Mouse (Mus musculus) lung, postnatal 14 days (tissue): ENCODE data around the gene Csde1.

Experiments used
- DNase-seq: peaks from one replicate; pipeline ENCODE4 v3.0.0; 2021

Gene Csde1

DNA sequence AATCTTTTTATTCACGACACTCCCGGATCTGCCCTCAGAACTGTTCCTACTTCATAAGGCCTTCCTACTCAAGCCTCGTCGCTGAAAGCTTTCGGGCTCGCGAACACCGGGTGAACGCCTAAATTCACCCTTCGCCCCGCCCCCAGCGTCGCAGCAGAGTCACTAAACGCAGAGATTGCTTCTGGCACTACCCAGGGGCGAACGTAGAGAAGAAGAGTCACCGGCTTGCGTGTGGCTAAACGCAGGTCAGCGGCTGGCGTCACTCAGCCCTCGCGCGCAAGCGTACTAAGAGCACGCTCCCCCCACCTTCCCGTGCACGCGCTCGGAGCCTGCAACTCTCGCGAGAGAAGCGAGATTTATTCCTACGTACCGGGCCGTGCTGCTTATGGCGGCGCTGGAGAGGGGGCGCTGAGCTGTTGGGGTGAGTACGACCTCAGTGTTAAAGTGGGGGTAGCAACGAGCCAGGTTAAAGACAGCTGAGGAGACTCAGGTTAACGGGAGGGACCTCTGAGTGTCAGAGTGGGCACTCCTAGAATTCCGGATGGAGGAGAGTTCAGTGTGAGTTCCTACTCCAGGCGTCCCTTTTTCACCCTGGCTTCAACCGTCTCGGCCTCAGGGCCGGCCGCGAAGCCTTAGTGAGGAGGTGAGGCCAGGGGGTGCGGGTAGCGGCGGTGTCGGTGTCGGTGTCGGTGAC lies at the start of gene Csde1:
Csde1 (plus strand) TSS at position 178 of the 694 bp plus-strand sequence.
- peak; percentile 97 for DNase-seq

DNA sequence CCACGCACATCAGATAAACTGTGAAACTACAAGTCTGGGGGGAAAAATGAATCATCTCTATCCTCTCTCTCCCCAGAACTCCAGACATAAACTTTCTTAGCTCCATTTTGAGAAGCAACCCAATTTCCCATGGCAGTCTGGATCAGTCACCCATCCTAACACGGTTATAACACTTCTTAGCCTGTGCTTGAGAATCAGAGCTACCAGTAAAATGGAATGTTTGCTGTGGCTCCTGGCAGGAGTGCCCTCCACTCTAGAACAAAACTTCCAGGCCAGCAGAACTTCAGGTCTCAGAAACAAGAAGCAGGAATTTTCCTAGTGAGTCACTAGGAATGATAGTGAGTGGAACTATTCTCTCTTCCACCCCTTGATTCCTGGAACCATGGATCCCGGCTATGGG lies 49.7 kb upstream of the Csde1 start:
- no peak for DNase-seq

DNA sequence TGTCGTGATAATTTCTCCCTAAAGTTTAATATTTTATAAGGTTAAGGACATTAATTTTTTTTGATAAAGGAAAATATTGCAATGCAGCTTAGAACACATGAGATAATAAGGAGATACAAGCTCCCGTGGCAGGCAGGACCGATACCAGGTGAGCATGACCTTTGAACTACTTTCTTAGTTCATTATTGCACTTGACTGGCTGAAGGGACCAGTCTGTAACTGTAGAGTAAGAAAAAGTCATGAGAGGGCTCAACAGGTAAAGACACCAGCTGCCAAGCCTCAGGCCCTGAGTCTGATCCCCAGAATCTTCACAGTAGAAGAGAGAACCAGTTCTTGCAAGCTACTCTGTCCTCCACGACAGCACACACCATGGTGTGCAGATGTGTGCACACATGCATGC lies 43.3 kb upstream of the Csde1 start:
- DNase-seq = no peak

DNA sequence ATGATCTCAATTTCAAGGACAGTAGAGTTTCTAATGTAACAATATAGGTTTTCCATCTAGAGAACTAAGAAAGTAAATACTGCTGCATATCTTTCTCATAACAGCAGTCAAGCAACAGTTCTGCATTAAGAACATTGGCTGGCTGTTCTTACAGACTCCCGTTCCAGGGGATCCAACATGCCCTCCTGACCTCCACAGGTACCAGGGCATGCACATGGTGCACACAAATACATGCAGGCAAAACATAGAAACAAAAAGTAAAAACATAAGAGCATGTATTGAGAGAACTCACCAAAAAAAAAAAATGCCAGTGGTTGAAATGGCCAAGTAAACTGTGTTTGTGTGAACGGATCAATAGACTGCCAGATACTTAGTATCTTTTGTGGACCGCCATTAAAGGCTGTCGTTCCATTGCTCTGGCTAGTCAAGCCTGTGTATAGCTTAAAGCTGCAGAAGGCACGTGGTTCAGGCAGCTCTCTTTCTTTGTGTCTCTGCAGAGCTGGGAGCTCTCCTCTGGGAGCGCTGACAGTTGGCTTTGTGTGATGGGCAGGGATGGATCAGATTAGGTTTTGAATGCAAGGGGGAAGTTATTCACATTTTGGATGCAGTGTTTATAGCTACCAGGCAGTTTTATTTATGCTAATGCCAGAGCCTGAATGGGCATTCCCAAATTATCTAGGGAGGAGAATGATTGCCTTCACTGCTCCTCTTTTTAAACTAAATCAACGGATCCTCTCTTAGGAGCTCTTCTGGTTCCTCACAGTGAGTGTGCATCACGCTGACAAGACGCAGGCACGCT lies 40.5 kb upstream of the Csde1 start:
- no peak for DNase-seq

DNA sequence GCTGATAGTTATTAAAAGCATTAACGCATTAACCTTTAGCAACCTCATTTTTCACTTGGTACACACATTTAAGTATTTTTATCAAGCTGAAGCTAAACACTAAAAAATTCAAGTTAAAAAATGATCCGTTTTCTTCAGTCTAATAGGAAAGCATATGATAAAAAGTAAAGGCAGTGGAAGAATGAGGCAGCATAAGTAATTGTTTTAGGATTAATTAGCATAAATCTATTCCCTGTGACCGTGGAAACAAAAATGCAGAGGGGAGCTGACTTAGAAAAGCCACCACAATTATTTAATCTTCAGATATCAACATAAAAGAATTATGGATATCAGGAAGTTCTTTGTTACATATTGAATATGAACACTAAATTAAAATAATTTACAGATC lies 39.9 kb upstream of the Csde1 start:
- DNase-seq = no peak

DNA sequence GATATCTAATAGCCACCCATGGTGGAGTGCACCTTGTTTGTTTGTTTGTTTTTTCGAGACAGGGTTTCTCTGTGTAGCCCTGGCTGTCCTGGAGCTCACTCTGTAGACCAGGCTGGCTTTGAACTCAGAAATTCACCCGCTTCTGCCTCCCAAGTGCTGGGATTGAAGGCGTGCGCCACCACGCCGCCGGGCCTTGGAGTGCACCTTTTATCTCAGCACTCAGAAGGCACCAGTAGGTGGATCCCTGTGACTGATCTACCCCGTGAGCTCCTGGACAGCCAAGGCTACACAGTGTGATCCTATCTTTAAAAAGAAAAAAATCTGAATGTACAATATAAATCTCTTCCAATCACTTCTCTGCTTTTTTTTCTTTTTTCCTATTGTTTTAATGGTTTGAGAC lies 29.2 kb upstream of the Csde1 start:
- DNase-seq = no peak

DNA sequence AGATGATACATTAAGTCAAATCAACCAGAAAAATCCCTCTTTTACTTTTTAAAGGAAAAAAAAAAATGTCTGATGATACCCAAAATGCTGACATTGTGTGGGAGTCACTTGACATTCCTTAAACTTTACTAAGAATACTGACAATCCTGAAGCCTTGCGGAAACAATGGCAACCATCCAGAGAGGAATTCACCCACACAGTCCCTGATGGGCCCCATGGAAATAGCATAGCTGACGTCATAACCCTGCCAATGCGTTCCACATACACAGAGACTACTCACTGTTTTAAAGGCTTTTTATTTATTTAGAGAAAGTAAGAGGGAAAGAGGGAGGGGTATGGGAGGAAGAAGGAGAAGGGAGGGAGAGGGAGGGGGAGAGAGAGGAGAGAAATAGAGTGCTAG lies 27.3 kb upstream of the Csde1 start:
- no peak for DNase-seq

DNA sequence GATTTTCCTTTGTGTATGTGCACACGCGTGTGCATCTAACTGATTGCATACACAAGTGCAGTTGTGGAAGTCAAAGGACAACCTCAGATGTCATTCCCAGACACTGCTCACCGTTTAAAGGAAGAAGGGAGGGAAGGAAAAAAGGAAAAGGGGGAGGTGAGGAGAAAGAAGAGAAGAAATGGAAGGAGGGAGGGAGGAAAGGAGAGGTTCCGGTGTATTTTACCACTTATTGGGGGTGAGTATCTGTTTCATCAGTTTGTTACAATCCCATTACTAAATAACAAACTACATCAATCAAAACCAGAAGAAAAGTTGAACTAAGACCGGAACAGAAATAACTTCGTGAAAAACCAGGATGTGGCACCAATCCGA lies 25.0 kb upstream of the Csde1 start:
- DNase-seq = no peak

DNA sequence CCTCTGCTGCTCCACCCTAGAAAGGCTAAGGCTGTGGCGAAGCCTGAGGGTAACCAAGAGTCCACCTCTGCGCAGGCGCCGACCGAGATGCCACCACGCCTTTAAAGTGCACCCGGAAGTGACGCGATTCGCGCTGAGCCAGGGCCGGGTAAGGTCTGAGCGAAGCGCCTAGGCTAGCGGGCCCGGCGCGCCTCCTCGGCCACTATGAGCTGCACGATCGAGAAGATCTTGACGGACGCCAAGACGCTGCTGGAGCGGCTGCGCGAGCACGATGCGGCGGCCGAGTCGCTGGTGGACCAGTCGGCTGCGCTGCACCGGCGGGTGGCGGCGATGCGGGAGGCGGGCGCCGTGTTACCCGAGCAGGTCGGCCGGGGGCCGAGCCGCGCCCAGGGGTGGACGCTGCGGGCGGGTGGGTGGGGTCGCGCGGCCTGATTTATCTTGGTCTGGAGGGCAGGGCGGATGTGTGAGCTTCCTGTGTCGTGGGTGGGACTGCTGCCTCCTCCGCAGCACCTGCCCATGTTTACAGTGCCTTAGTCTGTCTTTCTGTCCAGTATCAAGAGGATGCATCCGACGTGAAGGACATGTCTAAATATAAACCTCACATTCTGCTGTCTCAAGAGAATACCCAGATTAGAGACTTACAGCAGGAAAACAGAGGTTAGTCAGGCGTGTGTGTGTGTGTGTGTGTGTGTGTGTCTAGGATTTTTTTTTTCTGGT lies 24.5 kb upstream of the Csde1 start, which contains the start of gene Sike1:
Sike1 (plus strand) TSS at position 104 of the 717 bp plus-strand sequence.
- DNase-seq = peak; percentile 97

DNA sequence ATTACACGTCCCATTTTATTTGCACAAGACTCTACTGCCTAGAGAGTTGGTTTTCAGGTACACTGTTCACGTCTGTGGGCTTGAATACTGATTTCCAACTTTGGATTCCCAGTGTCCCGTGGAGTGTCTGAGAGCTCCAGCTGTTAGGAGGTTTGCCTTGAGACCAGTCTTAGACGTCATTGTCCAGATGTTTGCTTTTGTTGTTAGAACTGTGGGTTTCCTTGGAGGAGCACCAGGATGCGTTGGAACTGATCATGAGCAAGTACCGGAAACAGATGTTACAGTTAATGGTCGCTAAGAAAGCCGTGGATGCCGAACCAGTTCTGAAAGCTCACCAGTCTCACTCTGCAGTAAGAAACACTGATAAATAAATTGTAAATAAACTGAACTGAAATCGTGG lies 23.2 kb upstream of the Csde1 start:
- DNase-seq = no peak

DNA sequence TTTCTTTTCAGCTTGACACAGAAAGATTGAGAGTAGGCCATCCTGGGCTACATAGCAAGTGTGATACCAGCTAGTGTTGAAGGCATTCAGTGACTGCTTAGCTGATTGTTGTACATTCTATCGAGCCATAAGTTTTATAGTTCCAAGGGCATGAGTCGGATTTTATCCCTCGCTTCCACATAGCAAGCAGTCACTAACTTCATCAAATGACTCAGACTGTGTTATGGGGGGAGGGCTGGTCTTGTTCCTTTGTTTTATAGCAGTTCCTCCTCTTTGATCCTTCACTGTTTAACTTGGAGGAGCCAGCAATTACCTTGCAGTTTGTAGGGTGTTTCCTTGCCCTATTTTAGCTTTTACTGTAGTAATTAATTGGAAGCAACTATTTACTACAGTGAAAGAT lies 22.6 kb upstream of the Csde1 start:
- DNase-seq = no peak

DNA sequence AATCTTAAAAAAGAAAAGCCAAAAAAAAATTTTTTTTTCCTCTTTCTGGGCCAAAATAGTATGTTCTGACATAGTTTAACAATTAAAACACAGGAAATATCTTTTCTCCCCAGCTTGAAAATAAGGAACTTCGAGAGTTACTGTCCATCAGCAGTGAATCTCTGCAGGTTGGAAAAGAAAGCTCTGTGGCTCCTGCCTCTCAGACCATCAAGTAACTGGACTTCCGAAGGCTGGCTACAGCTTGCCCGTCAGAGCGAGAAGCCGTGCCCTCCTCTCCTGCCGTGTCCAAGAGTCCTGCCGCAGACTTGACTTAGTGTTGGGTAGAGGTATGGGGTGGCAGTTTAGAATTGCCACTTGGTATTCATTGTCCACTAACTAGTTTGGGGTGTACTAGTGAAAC lies 18.6 kb upstream of the Csde1 start:
- DNase-seq = no peak

DNA sequence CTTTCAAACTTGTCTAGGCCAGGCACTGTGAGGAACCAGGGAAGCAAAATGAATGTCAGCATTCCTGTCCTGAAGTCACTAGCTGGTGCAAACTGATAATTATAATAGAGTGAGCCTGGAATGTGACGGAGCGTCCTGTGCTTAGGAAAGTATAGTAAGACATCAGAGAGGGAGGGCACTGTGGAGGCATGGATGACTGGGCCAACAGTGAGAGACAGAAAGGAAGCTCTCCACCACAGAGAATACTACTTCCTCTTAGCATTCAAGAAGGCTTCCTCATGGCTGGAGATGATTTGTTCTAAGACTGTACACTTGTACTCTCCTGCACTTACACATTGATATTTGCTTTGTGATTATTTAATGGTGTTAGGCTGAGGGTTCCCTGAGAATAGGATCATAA lies 2.9 kb upstream of the Csde1 start:
- DNase-seq = no peak

DNA sequence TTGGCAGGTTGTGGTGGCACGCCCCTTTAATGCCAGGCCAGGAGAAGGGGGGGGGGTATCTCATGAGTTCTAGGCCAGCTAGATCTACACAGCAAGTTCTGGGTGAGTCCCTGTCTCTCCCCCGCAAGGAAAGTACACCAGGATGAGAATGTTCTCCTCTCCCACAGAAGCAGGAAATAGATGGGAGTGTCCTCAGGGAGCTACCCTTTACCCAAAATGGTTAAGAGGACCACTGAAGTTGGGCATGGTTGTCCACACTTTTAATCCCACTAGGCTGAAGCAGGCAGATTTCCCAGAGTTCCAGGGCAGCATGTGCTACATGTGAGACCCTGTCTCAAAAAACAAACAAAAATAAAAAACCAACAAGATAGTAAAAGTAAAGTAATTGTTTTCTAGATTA lies 764 bp upstream of the Csde1 start:
- DNase-seq = no peak

DNA sequence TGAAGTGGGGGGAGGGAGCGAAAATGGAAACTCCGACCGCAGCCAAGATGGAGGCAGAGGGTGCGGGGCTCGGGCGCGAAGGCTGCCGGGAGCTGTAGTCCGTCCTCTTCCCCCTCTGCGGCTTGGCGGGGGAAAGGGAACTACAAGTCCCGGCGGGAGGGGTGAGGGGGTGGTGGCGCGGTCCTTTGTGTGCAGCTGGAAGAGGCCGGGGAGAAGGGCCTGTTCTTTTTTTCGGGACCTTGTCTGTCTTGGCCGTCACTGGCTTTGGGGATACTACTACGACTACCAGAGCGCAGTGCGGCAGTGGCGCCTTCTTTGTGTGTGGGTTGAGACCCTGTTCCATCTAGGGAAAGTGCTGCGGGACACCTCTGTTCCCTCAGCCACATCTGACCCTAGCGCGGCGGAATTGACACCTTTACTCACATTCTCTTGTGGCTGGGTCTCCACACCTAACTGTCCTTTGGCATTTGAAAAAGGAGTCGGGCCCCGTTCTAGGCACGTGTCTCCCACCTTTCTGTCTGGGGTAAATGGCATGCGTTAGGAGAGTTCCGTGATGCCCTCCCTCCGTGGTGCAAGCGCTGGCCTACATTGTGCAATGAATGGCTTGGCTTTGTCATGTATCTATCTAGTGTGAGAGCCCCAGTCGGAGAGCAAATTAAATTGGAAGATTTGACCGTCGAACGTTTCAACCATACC lies 865 bp downstream of the Csde1 start:
- peak; percentile 89 for DNase-seq

DNA sequence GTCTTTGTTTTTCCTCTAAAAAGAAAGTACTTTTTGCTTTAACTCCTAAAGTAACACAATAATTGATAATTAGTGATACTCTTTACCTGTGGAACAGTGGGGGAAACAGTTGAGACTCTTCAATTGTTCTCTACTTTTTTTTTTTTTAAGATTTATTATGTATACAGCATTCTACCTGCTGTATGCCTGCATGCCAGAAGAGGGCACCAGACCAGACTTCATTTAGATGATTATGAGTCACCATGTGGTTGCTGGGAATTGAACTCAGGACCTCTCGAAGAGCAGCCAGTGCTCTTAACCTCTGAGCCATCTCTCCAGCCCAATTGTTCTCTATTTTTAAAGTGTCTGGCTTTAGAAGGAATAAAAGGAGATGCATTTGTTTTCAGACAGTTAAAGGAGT lies 5.9 kb downstream of the Csde1 start:
- peak; percentile 9 for DNase-seq

DNA sequence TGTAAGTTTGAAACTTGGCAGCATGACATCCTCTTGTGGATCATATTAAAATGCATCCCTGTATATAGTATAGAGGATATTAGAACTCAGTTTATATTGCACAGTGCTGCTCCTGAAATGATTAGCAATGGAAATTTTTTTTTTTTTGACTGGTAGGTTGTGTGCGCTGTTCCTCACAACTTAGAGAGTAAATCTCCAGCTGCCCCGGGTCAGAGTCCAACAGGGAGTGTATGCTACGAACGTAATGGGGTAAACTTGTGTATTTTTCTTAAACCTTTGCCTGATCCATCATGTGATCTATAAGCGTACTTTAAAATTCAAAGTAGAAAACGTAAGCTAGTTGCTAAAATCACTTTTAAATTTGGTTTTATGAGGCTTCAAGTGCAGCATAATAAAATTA lies 20.1 kb downstream of the Csde1 start:
- DNase-seq = no peak

DNA sequence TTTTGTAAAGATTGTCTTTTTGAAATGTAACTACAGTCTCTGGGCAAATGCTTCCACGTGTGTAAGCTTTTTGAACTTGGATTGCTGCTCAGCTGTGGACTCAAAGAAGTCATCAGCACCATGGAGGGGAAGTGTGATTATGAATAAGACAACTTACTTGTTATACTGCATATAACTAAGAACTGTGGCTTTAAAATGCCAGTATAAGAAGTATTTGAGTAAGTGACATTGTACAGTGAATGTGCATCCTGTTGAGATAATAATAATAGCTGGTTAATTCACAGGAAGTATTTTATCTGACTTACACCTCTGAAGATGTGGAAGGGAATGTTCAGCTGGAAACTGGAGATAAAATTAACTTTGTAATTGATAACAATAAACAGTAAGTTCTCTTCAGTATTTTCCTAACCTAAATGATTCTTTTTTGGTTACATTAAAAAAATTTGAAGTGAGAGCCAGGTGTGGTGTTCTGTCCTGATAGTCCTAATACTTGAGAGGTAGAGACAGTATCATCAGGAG lies 20.7 kb downstream of the Csde1 start:
- DNase-seq = no peak

DNA sequence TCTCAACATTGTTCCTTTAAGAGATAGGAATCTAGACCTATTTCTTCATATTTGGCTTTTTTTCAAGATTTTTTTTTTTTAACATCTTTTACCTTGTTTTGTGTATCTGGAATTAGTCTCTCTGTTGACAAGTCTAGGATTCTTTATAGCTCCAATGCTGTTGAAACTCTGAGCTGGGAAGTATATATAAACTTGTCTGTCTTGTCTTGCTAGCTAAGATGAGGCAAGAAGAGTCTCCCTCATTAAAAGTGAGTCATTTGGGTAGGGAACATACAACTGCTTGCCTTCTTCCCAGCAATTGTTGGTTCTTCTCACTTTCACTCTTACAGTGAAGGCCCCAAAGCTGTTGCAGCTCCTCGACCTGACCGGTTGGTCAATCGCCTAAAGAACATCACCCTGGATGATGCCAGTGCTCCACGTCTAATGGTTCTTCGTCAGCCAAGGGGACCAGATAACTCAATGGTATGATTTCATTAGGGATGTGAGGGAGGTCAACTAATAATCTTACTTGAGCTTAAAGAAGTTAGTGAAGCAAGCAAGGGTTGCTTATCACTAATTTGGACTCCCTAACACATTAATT lies 35.9 kb downstream of the Csde1 start:
- DNase-seq = no peak

DNA sequence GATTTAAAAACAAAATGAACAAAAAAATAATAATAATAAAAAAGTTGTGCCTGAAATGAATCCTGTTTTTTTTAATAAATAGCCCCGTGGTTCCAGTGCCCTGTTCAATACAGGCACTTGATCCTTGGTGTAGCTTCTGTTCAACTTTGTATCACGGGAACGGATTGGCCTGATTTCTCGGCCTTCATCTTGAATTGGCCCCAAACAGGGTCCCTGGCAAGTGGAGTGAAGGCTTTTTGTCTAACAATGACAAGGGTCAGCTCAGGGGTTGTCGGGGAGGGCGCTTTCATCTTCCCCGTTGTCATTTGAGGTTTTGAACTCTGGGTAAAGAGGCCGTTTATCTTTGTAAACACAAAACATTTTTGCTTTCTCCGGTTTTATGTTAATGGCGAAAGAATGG lies 37.5 kb downstream of the Csde1 start:
- no peak for DNase-seq

DNA sequence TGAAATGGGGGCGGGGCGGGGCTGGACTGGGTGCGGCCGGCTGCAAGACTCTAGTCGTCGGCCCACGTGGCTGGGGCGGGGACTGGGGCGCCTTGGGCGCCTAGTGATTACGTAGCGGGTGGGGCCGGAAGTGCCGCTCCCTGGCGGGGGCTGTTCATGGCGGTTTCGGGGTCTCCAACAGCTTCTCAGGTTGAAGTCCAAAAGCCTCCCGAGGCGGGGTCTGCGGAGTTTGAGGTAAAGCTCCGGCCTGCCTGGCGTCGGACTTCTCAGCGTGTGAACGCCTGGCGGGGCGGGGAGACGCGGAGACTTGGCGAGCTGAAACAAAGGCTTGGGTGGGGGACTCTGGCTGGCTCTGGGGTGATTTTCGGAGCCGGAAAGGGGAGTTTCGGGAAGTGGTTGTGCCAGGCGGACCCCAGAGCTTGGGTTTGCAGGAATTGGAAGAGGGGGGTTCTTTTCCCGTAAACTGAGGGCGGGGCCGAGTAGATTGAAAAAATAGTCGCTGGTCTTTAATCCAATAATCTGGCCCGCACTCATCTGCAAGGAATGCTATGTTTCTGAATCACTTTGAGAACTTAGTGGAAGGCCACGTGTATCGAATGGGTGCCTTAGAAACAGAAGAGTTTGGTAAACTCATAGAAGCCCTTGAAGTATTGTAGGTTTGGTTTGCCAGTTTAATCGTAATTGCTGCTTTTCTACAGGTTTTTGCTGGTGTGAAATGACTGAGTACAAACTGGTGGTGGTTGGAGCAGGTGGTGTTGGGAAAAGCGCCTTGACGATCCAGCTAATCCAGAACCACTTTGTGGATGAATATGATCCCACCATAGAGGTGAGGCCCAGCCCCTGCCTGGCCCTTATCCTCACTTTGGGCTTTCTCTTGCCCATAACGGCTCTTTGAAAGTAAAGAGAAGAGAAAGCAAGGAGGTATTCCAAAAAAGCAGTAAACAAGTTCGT lies 38.3 kb downstream of the Csde1 start, which contains the start of gene Nras:
Nras (plus strand) TSS at position 79 of the 951 bp plus-strand sequence.
- DNase-seq = peak; percentile 96
